Mouse (Mus musculus): Measurements from ENCODE around the gene Rnf220. TPM values are rescaled to one million over a fixed set of nuclear protein-coding genes. Genes with fewer than 3 reads are reported as not detected.

The Rnf220 gene
- polyA plus RNA-seq, 1 experiment from 2014 or later, result 77.8 TPM

DNA sequence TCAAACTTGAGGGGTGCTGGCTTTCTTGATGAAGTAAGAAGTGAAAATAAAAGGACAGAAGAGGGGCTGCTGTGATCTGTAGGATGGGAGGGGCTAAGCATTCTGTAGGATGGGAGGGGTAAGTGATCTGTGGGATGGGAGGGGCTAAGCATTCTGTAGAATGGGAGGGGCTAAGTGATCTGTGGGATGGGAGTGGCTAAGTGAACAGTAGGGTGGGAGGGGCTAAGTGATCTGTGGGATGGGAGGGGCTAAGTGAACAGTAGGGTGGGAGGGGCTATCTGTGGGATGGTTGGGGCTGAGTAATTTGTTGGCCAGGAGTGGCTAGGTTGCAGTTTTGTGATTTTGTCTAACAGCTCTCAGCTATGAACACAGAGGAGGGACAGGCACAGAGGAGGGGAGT, 157.1 kb downstream of the Rnf220 start:
- Histone ChIP-seq H3K79me2 (ENCODE audit: inconsistent target) (no peaks in the 10 kb centered on the region), H3K27ac (no peak overlapping the region), H3K36me3 (ENCODE audit: inconsistent target) (no peaks in the 10 kb centered on the region), H3K4me3 (ENCODE audit: inconsistent target) (no peak overlapping the region)

DNA sequence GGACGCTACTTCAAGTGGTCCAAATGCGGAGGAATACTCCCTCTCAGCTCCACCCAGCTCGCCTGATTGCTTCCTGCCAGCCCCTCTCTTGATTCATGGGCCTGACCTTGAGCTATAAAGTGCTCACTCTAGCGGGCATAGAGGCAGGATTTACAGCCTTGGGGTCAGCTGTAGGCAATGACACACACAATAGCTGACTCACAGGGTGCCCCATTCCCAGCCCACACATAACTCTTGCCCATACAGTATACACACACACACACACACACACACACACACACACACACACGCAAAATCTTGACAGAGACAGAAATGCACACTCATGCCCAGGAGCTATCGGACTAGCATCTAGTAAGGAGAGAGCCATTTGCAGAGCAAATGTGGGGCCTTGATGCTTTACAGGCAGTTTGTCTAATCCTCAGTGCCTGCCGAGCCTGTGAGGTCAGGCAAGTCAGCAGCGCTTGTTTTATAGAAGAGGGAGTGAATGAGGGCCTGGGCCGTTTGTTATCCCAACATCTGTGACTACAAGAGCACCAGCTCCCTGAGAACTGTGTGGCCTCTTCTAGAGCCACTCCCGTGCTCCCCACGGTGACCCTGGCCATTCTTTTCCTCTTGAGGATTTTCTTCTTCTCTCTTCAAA, 165.9 kb downstream of the Rnf220 start:
- Histone ChIP-seq H3K4me3 (ENCODE audit: inconsistent target) (no peak overlapping the region), H3K27ac (no peak overlapping the region)
- WGBS (ENCODE audit: missing documents), result 86% methylated on average over 10 of the region's 11 CpGs

DNA sequence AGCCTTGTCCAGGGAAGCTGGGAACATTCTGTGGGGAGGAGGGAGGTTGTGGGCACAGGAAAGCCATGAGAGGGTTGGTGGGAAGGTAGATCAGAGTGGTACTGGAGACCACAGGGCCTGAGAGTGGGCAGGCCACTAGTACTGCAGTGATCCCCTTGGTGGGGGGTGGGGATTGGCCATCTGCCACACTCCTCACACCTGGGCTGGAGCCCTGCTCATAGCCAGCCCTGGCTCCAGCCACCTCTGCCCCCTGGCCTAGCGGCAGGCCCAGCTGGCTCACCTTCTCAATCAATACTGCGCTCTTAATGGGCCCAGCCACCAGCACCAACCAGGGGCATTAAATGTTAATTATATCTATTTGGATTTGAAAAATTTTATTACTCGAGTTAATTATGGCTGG, 166.7 kb downstream of the Rnf220 start:
- no peaks in the 10 kb centered on the region for H3K79me2 ChIP-seq (ENCODE audit: inconsistent target)
- H3K36me3 ChIP-seq (ENCODE audit: inconsistent target), result no peaks in the 10 kb centered on the region
- H3K27ac ChIP-seq, result no peak overlapping the region
- 95% methylated on average over 3 of the region's 3 CpGs for WGBS (ENCODE audit: missing documents)
- no peak overlapping the region for H3K4me3 ChIP-seq (ENCODE audit: inconsistent target)

More for the DNA sequence above, 165.9 kb downstream of the Rnf220 start:
- no peaks in the 10 kb centered on the region for H3K79me2 ChIP-seq (ENCODE audit: inconsistent target)
- H3K36me3 ChIP-seq (ENCODE audit: inconsistent target), result no peaks in the 10 kb centered on the region

DNA sequence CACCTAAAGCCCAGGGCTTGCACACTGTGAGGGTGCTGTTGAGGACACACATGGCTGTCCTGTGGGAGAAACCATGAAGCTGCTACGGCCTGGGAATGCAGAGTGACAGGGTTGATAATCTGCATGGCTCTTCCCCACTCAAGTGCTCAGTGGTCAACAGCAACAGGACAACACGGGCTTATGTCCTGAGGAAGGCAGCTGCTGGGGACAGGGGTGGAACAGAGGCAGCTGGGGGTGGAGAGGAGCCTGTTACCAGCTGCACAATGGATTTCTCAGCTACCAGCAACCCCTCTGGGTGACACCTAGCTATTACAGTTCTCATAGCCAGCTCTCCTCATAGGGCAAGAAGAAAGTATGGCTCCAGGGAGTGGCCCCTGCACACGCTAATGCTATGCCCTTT, 169.9 kb downstream of the Rnf220 start:
- Histone ChIP-seq H3K79me2 (ENCODE audit: inconsistent target) (no peaks in the 10 kb centered on the region), H3K27ac (no peak overlapping the region), H3K4me3 (ENCODE audit: inconsistent target) (no peak overlapping the region), H3K36me3 (ENCODE audit: inconsistent target) (no peaks in the 10 kb centered on the region)
- 85% methylated on average over 3 of the region's 3 CpGs for WGBS (ENCODE audit: missing documents)

DNA sequence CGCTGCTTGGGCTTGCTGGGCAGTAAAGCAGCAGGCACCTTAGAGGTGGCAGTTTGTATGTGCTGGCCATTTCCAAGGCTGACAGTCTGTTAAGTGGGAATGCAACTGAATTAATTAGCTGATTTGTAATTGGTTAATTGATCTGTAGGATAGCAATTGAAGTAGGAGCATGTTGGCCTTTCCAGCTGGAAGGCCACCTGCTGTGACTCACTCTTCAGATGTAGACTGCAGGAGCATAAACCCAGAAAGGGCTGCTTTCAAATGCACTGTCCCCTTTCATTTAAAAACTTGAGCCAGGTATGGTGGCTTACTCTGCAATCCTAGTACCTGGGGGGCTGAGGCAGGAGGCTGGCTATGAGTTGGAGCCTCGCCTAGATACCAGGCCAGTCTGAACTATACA, 171.8 kb downstream of the Rnf220 start:
- no peaks in the 10 kb centered on the region for H3K36me3 ChIP-seq (ENCODE audit: inconsistent target)
- 90% methylated on average over 2 of the region's 2 CpGs for WGBS (ENCODE audit: missing documents)
- H3K79me2 ChIP-seq (ENCODE audit: inconsistent target), result no peaks in the 10 kb centered on the region
- no peak overlapping the region for H3K4me3 ChIP-seq (ENCODE audit: inconsistent target)
- H3K27ac ChIP-seq, result no peak overlapping the region

DNA sequence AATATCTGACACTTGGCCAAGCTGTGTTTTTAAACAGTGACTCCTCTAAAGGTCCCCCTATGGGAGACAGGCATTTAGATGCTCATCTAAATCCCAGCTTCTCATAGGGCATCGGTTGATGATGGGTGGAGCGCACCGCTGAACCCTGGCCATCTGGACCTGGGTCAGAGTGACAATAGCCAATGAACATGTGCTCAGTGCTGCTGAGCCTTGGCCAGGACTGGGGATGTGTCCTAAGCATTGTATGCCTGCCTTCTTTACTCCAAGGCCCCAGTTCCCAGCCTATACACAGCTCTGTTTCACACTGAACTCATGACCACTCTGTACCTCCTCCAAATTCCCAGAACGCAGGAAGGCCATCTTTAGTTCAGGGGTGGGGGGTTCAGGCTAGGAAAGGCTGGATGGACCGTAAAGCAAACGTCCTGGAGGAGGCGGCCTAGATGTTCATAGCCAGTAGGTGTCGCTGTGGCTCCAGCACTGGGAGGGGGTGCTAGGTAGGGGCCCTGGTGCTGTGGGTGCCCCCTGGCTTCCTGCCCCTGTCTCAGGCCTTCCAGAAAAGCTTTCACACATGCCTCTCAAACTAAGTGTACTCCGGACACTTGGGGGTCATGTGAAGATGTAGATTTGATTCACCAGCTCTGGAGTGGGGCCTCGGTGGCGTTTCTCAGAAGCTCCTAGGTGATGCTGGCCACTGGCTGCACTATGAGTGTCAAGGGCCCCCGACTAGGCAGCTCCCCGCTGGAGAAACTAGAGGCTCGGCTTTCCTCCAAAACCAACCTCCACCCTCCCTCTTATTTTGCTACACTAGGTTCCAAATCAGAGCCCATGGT, 173.1 kb downstream of the Rnf220 start:
- Histone ChIP-seq H3K27ac (no peak overlapping the region), H3K4me3 (ENCODE audit: inconsistent target) (no peak overlapping the region), H3K79me2 (ENCODE audit: inconsistent target) (no peaks in the 10 kb centered on the region), H3K36me3 (ENCODE audit: inconsistent target) (no peaks in the 10 kb centered on the region)
- WGBS (ENCODE audit: missing documents), result 78% methylated on average over 14 of the region's 14 CpGs

DNA sequence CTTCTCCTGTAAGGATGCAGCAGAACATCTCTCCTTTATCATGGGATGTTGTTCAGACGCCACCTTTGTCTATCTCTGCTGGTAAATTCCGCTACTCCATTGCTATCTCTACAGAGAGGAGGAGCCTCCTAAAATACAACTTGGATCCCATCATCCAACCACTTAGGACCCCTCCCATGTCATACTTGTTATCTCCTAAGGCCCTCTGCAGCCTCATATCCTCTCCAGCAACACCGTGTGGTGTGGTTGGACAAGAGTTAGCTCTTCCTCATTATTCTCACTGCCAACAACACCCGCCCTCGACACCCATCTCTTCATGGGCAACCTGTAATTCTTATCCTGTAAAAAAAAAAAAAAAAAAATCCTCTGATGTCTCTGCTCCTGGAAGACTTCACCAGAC, 175.8 kb downstream of the Rnf220 start:
- Histone ChIP-seq H3K4me3 (ENCODE audit: inconsistent target) (no peak overlapping the region), H3K27ac (no peak overlapping the region), H3K79me2 (ENCODE audit: inconsistent target) (no peaks in the 10 kb centered on the region), H3K36me3 (ENCODE audit: inconsistent target) (no peaks in the 10 kb centered on the region)
- 81% methylated on average over 5 of the region's 5 CpGs for WGBS (ENCODE audit: missing documents)

DNA sequence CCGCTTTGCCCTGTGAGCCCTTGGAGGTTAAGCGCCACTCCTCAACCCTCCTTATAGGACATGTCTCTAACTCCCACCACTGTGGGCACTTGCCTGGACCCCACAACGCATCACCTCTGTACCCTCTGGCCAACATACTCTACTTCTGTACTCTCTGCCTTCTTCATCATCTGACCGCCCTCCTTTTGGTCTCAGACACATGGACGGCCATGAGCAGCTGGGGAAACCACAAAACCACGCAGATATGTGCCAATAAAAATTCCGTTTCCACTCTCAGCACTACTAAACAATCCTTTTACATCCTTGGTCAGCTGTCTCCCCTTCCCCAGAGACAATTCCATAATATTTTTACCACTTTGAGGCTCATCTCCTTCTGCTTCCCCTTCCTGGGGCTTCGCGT, 178.3 kb downstream of the Rnf220 start:
- Histone ChIP-seq H3K27ac (no peak overlapping the region), H3K4me3 (ENCODE audit: inconsistent target) (no peak overlapping the region), H3K79me2 (ENCODE audit: inconsistent target) (no peaks in the 10 kb centered on the region), H3K36me3 (ENCODE audit: inconsistent target) (no peaks in the 10 kb centered on the region)
- 57% methylated on average over 9 of the region's 9 CpGs for WGBS (ENCODE audit: missing documents)

DNA sequence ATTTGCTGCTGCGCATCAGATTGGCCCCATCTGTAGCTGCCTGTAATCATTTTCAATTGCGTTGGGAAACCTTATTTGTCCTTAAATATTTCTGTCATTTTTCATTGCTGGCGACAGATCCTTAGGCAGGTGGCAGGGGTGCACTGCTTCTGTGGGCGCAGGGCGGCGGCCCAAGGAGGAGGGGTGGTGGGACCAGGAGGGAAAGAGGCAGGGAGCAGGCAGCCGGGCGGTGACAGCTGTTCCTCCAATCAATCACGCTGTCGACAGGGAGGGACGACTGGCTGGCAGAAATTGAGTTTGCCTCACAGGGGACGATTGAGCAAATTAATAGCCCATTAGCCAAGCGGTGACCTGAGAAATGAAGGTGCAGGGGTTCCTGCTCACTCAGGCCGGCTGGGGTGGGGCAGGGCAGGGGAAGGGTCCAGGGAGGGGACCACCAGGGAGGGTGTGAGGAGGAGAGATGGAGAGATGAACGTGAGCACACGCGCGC, 179.1 kb downstream of the Rnf220 start:
- H3K79me2 ChIP-seq (ENCODE audit: inconsistent target), result no peaks in the 10 kb centered on the region
- H3K4me3 ChIP-seq (ENCODE audit: inconsistent target), result no peak overlapping the region
- H3K27ac ChIP-seq, result no peak overlapping the region
- no peaks in the 10 kb centered on the region for H3K36me3 ChIP-seq (ENCODE audit: inconsistent target)
- 85% methylated on average over 17 of the region's 18 CpGs for WGBS (ENCODE audit: missing documents)

DNA sequence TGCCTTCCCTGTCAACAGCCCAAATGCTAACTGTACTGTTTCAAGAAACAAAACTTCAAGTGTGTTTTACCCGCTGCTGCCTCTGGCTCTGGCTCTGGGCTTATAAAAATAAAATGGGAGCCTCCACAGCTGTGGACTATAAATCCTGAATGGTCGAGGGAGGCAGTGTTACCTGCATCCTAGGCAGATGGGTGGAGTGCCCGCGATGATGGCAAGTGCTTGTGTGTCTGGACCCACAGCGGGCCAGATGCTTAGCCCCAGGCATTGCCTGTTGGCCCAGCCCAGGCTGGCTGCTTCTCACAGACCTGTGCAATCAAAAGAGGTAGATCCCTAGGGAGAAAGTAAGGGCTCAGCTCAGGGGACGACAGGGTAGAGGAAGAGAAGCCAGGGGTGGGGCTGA, 180.1 kb downstream of the Rnf220 start:
- WGBS (ENCODE audit: missing documents), result 87% methylated on average over 6 of the region's 6 CpGs
- Histone ChIP-seq H3K27ac (no peak overlapping the region), H3K36me3 (ENCODE audit: inconsistent target) (no peaks in the 10 kb centered on the region), H3K4me3 (ENCODE audit: inconsistent target) (no peak overlapping the region), H3K79me2 (ENCODE audit: inconsistent target) (no peaks in the 10 kb centered on the region)

DNA sequence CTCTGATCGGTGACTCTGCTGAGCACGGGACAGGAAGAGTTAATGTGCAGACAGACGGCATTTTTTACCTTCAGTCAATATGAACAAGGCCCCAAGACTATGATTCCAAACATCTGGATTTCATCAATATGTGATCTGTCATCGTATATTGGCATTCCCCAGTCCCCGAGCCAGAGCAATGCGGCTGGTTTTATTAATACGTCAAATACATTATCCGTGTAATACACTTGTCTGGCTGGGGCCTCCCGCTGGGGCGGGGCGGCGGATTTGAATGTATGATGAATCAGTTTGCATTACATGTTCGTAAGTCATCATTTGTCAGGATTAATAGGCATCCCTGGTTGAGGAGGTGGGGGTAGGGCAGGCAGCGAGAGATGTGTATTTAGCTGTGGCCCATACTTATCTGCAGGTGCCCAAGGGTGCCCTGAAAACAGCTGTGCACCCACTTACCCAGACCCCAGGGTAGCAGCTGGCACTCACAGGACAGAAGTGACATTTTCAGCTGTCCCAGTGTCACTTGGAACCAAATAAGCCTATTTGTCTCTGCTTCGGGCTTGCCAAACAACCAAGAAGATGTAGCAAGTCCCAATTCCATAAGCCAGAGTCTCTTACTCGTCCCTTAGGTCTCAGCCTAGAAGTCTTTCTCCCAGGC, 181.9 kb downstream of the Rnf220 start:
- H3K79me2 ChIP-seq (ENCODE audit: inconsistent target), result no peaks in the 10 kb centered on the region
- H3K27ac ChIP-seq, result no peak overlapping the region
- no peaks in the 10 kb centered on the region for H3K36me3 ChIP-seq (ENCODE audit: inconsistent target)
- WGBS (ENCODE audit: missing documents), result 91% methylated on average over 16 of the region's 16 CpGs
- H3K4me3 ChIP-seq (ENCODE audit: inconsistent target), result no peak overlapping the region

DNA sequence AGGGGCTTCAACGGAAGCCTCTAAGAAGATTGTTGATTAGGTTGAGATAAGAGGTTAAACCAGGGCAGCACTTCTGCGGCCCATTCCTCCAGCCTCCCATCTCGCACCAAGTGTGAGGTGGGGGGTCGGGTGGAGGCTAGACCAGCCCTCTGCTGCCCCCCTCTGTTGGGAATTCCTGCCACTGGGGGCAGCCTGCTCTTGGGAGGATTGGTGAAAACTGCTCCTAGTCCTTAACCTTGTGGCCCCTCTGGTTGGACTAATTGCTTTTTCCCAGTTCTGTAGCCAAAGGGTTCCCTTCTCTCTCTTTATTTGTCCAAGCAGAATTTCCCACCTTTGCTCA, 183.8 kb downstream of the Rnf220 start:
- Histone ChIP-seq H3K36me3 (ENCODE audit: inconsistent target) (no peaks in the 10 kb centered on the region), H3K79me2 (ENCODE audit: inconsistent target) (no peaks in the 10 kb centered on the region), H3K27ac (no peak overlapping the region), H3K4me3 (ENCODE audit: inconsistent target) (no peak overlapping the region)
- WGBS (ENCODE audit: missing documents), result 85% methylated on average over 4 of the region's 4 CpGs

DNA sequence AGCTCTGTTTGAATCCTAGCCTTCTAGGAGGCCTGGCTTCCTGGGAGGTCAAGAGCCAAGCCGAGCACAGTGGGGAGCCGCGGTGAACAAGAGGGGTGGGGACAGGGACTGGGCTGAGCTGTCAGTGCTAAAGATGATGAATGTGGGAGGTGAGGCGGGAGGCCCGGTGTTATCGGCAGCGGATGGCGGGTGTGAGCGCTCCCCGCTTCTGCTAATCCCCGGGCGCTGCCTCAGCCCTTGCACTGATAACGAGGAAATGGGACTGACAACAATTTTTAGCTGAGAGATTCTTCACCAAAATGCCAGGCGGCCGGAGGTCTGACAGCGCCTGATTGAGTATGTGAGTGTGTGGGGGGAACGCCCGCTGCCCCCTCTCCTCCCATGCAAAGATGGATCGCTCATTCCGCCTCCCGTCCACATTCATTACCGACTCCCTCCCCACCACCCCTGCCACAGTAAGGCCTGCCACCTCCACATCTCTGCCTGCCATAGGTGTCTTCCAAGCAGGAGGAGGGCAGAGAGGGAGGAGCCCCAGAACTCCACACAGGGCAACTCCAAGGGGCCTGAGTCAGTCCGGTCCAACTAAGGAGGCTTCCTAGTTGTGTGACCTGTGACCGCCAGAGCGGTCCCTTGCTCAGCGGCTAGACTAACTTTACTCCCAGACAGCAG, 184.3 kb downstream of the Rnf220 start:
- Histone ChIP-seq H3K27ac (no peak overlapping the region), H3K36me3 (ENCODE audit: inconsistent target) (no peaks in the 10 kb centered on the region), H3K4me3 (ENCODE audit: inconsistent target) (no peak overlapping the region), H3K79me2 (ENCODE audit: inconsistent target) (no peaks in the 10 kb centered on the region)
- WGBS (ENCODE audit: missing documents), result 92% methylated on average over 24 of the region's 26 CpGs

DNA sequence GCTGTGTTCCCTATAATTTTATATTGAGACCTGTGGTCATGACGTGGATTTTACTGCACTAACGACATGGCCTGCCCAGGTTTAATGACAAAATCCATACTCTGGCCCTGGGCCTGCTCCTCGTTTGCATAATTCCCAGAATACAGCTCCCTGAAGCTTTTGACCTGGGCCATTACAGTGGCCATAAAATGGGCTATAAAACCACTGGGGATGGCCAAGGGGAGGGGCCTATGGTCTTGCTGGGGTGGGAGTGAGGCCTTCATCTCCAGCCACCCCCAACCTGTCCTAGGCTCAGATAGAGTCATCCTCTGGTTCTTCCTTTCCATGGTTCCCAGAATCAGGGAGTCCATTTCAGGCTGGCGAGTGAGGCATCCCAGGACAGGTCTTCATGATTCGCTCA, 185.0 kb downstream of the Rnf220 start:
- Histone ChIP-seq H3K36me3 (ENCODE audit: inconsistent target) (no peaks in the 10 kb centered on the region), H3K79me2 (ENCODE audit: inconsistent target) (no peaks in the 10 kb centered on the region), H3K27ac (no peak overlapping the region), H3K4me3 (ENCODE audit: inconsistent target) (no peak overlapping the region)
- WGBS (ENCODE audit: missing documents), result 96% methylated on average over 5 of the region's 5 CpGs

DNA sequence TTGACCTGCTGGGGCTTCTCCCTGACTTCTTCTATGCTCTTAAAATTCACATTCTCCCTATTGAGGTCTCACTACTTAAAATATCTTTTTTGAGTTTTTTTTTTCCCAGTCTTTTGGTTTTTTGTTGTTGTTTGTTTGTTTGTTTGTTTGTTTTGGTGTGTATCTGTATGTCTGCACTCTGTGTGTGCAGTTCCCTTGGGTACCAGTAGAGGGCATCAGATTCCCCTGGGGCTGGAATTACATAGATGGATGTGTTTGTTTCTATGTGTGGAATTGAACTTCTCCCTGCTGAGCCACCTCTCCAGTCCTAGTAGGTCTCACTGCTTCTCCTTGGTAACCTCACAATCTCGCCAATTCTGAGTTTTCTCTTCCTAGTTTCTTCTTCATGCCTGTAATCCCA, 187.4 kb downstream of the Rnf220 start:
- H3K27ac ChIP-seq, result no peak overlapping the region
- H3K4me3 ChIP-seq (ENCODE audit: inconsistent target), result no peak overlapping the region
- no peaks in the 10 kb centered on the region for H3K79me2 ChIP-seq (ENCODE audit: inconsistent target)
- WGBS (ENCODE audit: missing documents), result 92% methylated on average over 1 of the region's 1 CpGs
- H3K36me3 ChIP-seq (ENCODE audit: inconsistent target), result no peaks in the 10 kb centered on the region

All from macrophage (primary cell).